Mouse (Mus musculus): Measurements from ENCODE around the gene Scaf1. TPM values are rescaled to one million over a fixed set of nuclear protein-coding genes. Genes with fewer than 3 reads are reported as not detected.
A peak's percentile ranks its signal among the peaks of the same experiment; 100 is the strongest.
"Not testable (repeated sequence)": the region's sequence is repeated elsewhere in the genome, so short reads cannot be mapped to it uniquely, and the experiment has no call there.

Gene Scaf1
- polyA plus RNA-seq, 1 experiment from 2014 or later = 42.1 TPM

- 76% methylated on average over 8 of the region's 8 CpGs for WGBS
- Histone ChIP-seq H3K27me3 (no peaks in the 10 kb centered on the region), H3K9me3 (no peaks in the 10 kb centered on the region), H3K27ac (peak overlapping the region; percentile 54), H3K9ac (replicated peaks) (no peak overlapping the region), H3K4me1 (replicated peaks) (peaks cover 7% of the 10 kb centered on the region; the same call in 1 of the 2 replicates), H3K4me2 (no peak overlapping the region), H3K36me3 (peaks cover 42% of the 10 kb centered on the region), H3K4me3 (replicated peaks) (no peak overlapping the region)
- no peak for ATAC-seq (ENCODE audit: insufficient number of reproducible peaks, insufficient read depth, low FRiP score, low TSS enrichment, low read depth)
These were observed 9.5 kb upstream of the Scaf1 start for GRCm38 (mm10) chr7:45025601-45026220.

GRCm38 (mm10) chr7:45024281-45025248, 8.4 kb upstream of the Scaf1 start:
- 88% methylated on average over 15 of the region's 15 CpGs for WGBS
- Histone ChIP-seq H3K4me3 (replicated peaks) (no peak overlapping the region), H3K9ac (replicated peaks) (no peak overlapping the region), H3K27me3 (0 out of 2 replicates have a peak, but pooled peaks cover 4% of the 10 kb centered on the region), H3K9me3 (no peaks in the 10 kb centered on the region), H3K4me2 (no peak overlapping the region), H3K36me3 (peaks cover 31% of the 10 kb centered on the region), H3K27ac (peak overlapping the region; percentile 54; the same call in 1 of the 2 replicates), H3K4me1 (replicated peaks) (peaks cover 11% of the 10 kb centered on the region; the same call in 1 of the 2 replicates)
- no peak for ATAC-seq (ENCODE audit: insufficient number of reproducible peaks, insufficient read depth, low FRiP score, low TSS enrichment, low read depth)

- not testable (repeated sequence) for H3K27ac ChIP-seq; H3K4me2 ChIP-seq; H3K9ac ChIP-seq (replicated peaks); H3K9me3 ChIP-seq; H3K4me3 ChIP-seq (replicated peaks); ATAC-seq (ENCODE audit: insufficient number of reproducible peaks, insufficient read depth, low FRiP score, low TSS enrichment, low read depth)
- H3K36me3 ChIP-seq = peaks cover 22% of the 10 kb centered on the region
- WGBS = 85% methylated on average over 5 of the region's 5 CpGs
- H3K27me3 ChIP-seq = peaks cover 12% of the 10 kb centered on the region; the same call in 1 of the 2 replicates
- peaks cover 19% of the 10 kb centered on the region for H3K4me1 ChIP-seq (replicated peaks)
These were observed 7.5 kb upstream of the Scaf1 start for GRCm38 (mm10) chr7:45023711-45024110.

GRCm38 (mm10) chr7:45020225-45020624, 4.1 kb upstream of the Scaf1 start:
- Histone ChIP-seq H3K4me1 (replicated peaks) (peaks cover 26% of the 10 kb centered on the region), H3K27me3 (peaks cover 12% of the 10 kb centered on the region; the same call in 1 of the 2 replicates), H3K9ac (replicated peaks) (no peak overlapping the region), H3K9me3 (no peaks in the 10 kb centered on the region), H3K4me2 (no peak overlapping the region), H3K27ac (no peak overlapping the region), H3K4me3 (replicated peaks) (no peak overlapping the region), H3K36me3 (no peaks in the 10 kb centered on the region)
- ATAC-seq (ENCODE audit: insufficient number of reproducible peaks, insufficient read depth, low FRiP score, low TSS enrichment, low read depth) = no peak
- 65% methylated on average over 9 of the region's 9 CpGs for WGBS

GRCm38 (mm10) chr7:45019031-45019571, 2.9 kb upstream of the Scaf1 start:
- no peak for ATAC-seq (ENCODE audit: insufficient number of reproducible peaks, insufficient read depth, low FRiP score, low TSS enrichment, low read depth)
- Histone ChIP-seq H3K27ac (0 out of 2 replicates have a peak overlapping the region, but pooled peaks have one; percentile 1), H3K9ac (replicated peaks) (no peak overlapping the region), H3K4me3 (replicated peaks) (0 out of 2 replicates have a peak overlapping the region, but pooled peaks have one; percentile 6), H3K4me2 (peak overlapping the region; percentile 85), H3K36me3 (no peaks in the 10 kb centered on the region), H3K4me1 (replicated peaks) (peaks cover 35% of the 10 kb centered on the region), H3K9me3 (no peaks in the 10 kb centered on the region), H3K27me3 (peaks cover 12% of the 10 kb centered on the region; the same call in 1 of the 2 replicates)
- 32% methylated on average over 8 of the region's 8 CpGs for WGBS

GRCm38 (mm10) chr7:45017242-45018061, 1.3 kb upstream of the Scaf1 start, which contains the start of gene Rras:
TSS of gene Rras (plus strand) at chr7:45017961.
- 1% methylated on average over 36 of the region's 36 CpGs for WGBS
- peak; percentile 92 for ATAC-seq (ENCODE audit: insufficient number of reproducible peaks, insufficient read depth, low FRiP score, low TSS enrichment, low read depth)
- H3K9ac ChIP-seq (replicated peaks) = peak within 1 kb of the TSS; percentile 70
- H3K27ac ChIP-seq = peak within 1 kb of the TSS; percentile 92
- H3K4me1 ChIP-seq (replicated peaks) = peaks cover 35% of the 10 kb centered on the region
- H3K36me3 ChIP-seq = peaks cover 16% of the 10 kb centered on the region
- H3K9me3 ChIP-seq = no peaks in the 10 kb centered on the region
- peak within 1 kb of the TSS; percentile 85 for H3K4me2 ChIP-seq
- H3K27me3 ChIP-seq = peaks cover 12% of the 10 kb centered on the region; the same call in 1 of the 2 replicates
- peak within 1 kb of the TSS; percentile 89 for H3K4me3 ChIP-seq (replicated peaks)

GRCm38 (mm10) chr7:45016761-45017160, 598 bp upstream of the Scaf1 start:
- Histone ChIP-seq H3K9ac (replicated peaks) (no peak overlapping the region; the same call in 1 of the 2 replicates), H3K4me1 (replicated peaks) (peaks cover 35% of the 10 kb centered on the region)
- no peak for ATAC-seq (ENCODE audit: insufficient number of reproducible peaks, insufficient read depth, low FRiP score, low TSS enrichment, low read depth)

GRCm38 (mm10) chr7:45015344-45015956, 713 bp downstream of the Scaf1 start:
- H3K4me2 ChIP-seq = peak overlapping the region; percentile 85
- H3K27me3 ChIP-seq = peaks cover 12% of the 10 kb centered on the region; the same call in 1 of the 2 replicates
- no peak for ATAC-seq (ENCODE audit: insufficient number of reproducible peaks, insufficient read depth, low FRiP score, low TSS enrichment, low read depth)
- peak overlapping the region; percentile 89 for H3K4me3 ChIP-seq (replicated peaks)
- H3K9ac ChIP-seq (replicated peaks) = peak overlapping the region; percentile 94
- 2% methylated on average over 20 of the region's 20 CpGs for WGBS
- no peaks in the 10 kb centered on the region for H3K9me3 ChIP-seq
- H3K27ac ChIP-seq = peak overlapping the region; percentile 86
- H3K36me3 ChIP-seq = peaks cover 36% of the 10 kb centered on the region
- H3K4me1 ChIP-seq (replicated peaks) = peaks cover 35% of the 10 kb centered on the region

More at GRCm38 (mm10) chr7:45016761-45017160, 598 bp upstream of the Scaf1 start:
- H3K9me3 ChIP-seq = no peaks in the 10 kb centered on the region
- H3K4me3 ChIP-seq (replicated peaks) = peak overlapping the region; percentile 89
- WGBS = 2% methylated on average over 4 of the region's 4 CpGs
- H3K4me2 ChIP-seq = peak overlapping the region; percentile 85
- peaks cover 12% of the 10 kb centered on the region; the same call in 1 of the 2 replicates for H3K27me3 ChIP-seq
- H3K27ac ChIP-seq = peak overlapping the region; percentile 92
- H3K36me3 ChIP-seq = peaks cover 23% of the 10 kb centered on the region

- Histone ChIP-seq H3K4me2 (no peak overlapping the region), H3K27ac (no peak overlapping the region), H3K9ac (replicated peaks) (no peak overlapping the region), H3K4me3 (replicated peaks) (no peak overlapping the region; the same call in 1 of the 2 replicates), H3K9me3 (no peaks in the 10 kb centered on the region), H3K4me1 (replicated peaks) (peaks cover 27% of the 10 kb centered on the region), H3K27me3 (0 out of 2 replicates have a peak, but pooled peaks cover 3% of the 10 kb centered on the region), H3K36me3 (peaks cover 50% of the 10 kb centered on the region)
- WGBS = 99% methylated on average over 3 of the region's 3 CpGs
- no peak for ATAC-seq (ENCODE audit: insufficient number of reproducible peaks, insufficient read depth, low FRiP score, low TSS enrichment, low read depth)
These were observed 2.1 kb downstream of the Scaf1 start for GRCm38 (mm10) chr7:45014096-45014451.
